ENCODE assay signal across 10 mouse cellular contexts in genomic region chr12:54879630-54880029, GRCm38 (mm10). TPM values are rescaled to one million over a fixed set of nuclear protein-coding genes. Genes with fewer than 3 reads are reported as not detected.
DNase-seq lines count a peak whose midpoint lies in the region; ATAC-seq and TF ChIP-seq lines count a peak whose summit lies in the region.
"Had no signal": no experiment of that assay in that cellular context is flagged by ENCODE, and none has a peak within 500 bp of the region (broad histone marks: within the 10 kb centered on the region; RNA-seq: fewer than 3 reads in every experiment).

No protein-coding gene starts in this region.

- no peaks in the 10 kb centered on the region for H3K27me3 ChIP-seq in intestine, postnatal 0 days (replicated peaks; ENCODE audit: control insufficient read depth, insufficient read depth, low read length)
- H3K27me3 ChIP-seq in intestine, embryonic 15.5 days (replicated peaks): no peaks in the 10 kb centered on the region
- peaks cover 24% of the 10 kb centered on the region for H3K27me3 ChIP-seq in G1E (ENCODE audit: insufficient read depth, low read length)
- H3K27me3 ChIP-seq in cerebellum, adult 2 months (ENCODE audit: control insufficient read depth, insufficient read depth, low read length): no peaks in the 10 kb centered on the region
- no peaks in the 10 kb centered on the region for H3K27me3 ChIP-seq in midbrain, postnatal 0 days (ENCODE audit: insufficient read depth, low read length)
- H3K27me3 ChIP-seq: embryonic facial prominence, embryonic 13.5 days had no signal

- H3K27ac ChIP-seq in intestine, postnatal 0 days (ENCODE audit: low read depth, low read length): no peak overlapping the region
- H3K27ac ChIP-seq in intestine, embryonic 15.5 days: no peak overlapping the region
- H3K27ac ChIP-seq in cerebellum, adult 2 months (ENCODE audit: insufficient read depth, low read length): no peak overlapping the region
- no peak overlapping the region for H3K27ac ChIP-seq in midbrain, postnatal 0 days (ENCODE audit: low read depth, low read length)
- H3K27ac ChIP-seq: embryonic facial prominence, embryonic 13.5 days; macrophage had no signal

- no peak for ATAC-seq in intestine, postnatal 0 days
- ATAC-seq in intestine, embryonic 15.5 days: no peak
- no peak for ATAC-seq in G1E (ENCODE audit: extremely low read depth, insufficient number of reproducible peaks, low FRiP score, poor library complexity, severe bottlenecking)
- ATAC-seq in midbrain, postnatal 0 days (ENCODE audit: low FRiP score): no peak

- peak; percentile 78 for TF ChIP-seq CTCF in intestine, postnatal 0 days (IDR thresholded peaks at IDR 0.05; ENCODE audit: low read depth)
- TF ChIP-seq CTCF in G1E (IDR thresholded peaks at IDR 0.05; ENCODE audit: low read depth, low read length): peak; percentile 71
- peak; percentile 75 for TF ChIP-seq CTCF in cerebellum, adult 2 months (IDR thresholded peaks at IDR 0.05; ENCODE audit: borderline replicate concordance, insufficient read depth, low read depth, low read length)
- peak; percentile 71 for TF ChIP-seq CTCF in midbrain, postnatal 0 days (IDR thresholded peaks at IDR 0.05)

- no peak overlapping the region for H3K4me2 ChIP-seq in intestine, postnatal 0 days (replicated peaks; ENCODE audit: low read depth)
- no peak overlapping the region for H3K4me2 ChIP-seq in intestine, embryonic 15.5 days (replicated peaks)
- H3K4me2 ChIP-seq in midbrain, postnatal 0 days (ENCODE audit: low read depth, low read length, poor library complexity, severe bottlenecking): no peak overlapping the region
- H3K4me2 ChIP-seq: embryonic facial prominence, embryonic 13.5 days had no signal

- no peaks in the 10 kb centered on the region for H3K4me1 ChIP-seq in intestine, postnatal 0 days (replicated peaks; ENCODE audit: control insufficient read depth, insufficient read depth, low read length)
- no peaks in the 10 kb centered on the region for H3K4me1 ChIP-seq in intestine, embryonic 15.5 days (replicated peaks)
- peaks cover 11% of the 10 kb centered on the region for H3K4me1 ChIP-seq in G1E (ENCODE audit: insufficient read depth, low read depth, low read length)
- H3K4me1 ChIP-seq in cerebellum, adult 2 months (ENCODE audit: control insufficient read depth, insufficient read depth, low read length): no peaks in the 10 kb centered on the region
- H3K4me1 ChIP-seq in midbrain, postnatal 0 days (ENCODE audit: insufficient read depth, low read length): no peaks in the 10 kb centered on the region
- H3K4me1 ChIP-seq: embryonic facial prominence, embryonic 13.5 days had no signal

- H3K4me3 ChIP-seq in intestine, postnatal 0 days (ENCODE audit: low read depth, low read length): no peak overlapping the region
- no peak overlapping the region for H3K4me3 ChIP-seq in intestine, embryonic 15.5 days (replicated peaks)
- no peak overlapping the region for H3K4me3 ChIP-seq in G1E (ENCODE audit: low read depth, low read length)
- H3K4me3 ChIP-seq in cerebellum, adult 2 months (replicated peaks; ENCODE audit: insufficient read depth, low read depth, low read length): no peak overlapping the region
- no peak overlapping the region for H3K4me3 ChIP-seq in midbrain, postnatal 0 days (ENCODE audit: low read depth, low read length)
- H3K4me3 ChIP-seq: embryonic facial prominence, embryonic 13.5 days had no signal

- TF ChIP-seq POLR2A in cerebellum, adult 2 months (IDR thresholded peaks at IDR 0.05; ENCODE audit: borderline replicate concordance, insufficient read depth, low read length): no peak

- H3K9me3 ChIP-seq in intestine, postnatal 0 days (ENCODE audit: control insufficient read depth): no peaks in the 10 kb centered on the region
- no peaks in the 10 kb centered on the region for H3K9me3 ChIP-seq in intestine, embryonic 15.5 days
- 0 out of 2 replicates have a peak, but pooled peaks cover 3% of the 10 kb centered on the region for H3K9me3 ChIP-seq in G1E (replicated peaks)
- no peaks in the 10 kb centered on the region for H3K9me3 ChIP-seq in midbrain, postnatal 0 days (ENCODE audit: low read length)
- H3K9me3 ChIP-seq: embryonic facial prominence, embryonic 13.5 days had no signal

- H3K9ac ChIP-seq in intestine, postnatal 0 days (ENCODE audit: low read depth, low read length): no peak overlapping the region
- no peak overlapping the region for H3K9ac ChIP-seq in intestine, embryonic 15.5 days
- no peak overlapping the region for H3K9ac ChIP-seq in midbrain, postnatal 0 days (replicated peaks; ENCODE audit: low read length, poor library complexity, severe bottlenecking)
- H3K9ac ChIP-seq: embryonic facial prominence, embryonic 13.5 days had no signal

- 5% methylated on average over 6 of the region's 6 CpGs for WGBS in intestine, postnatal 0 days
- 10% methylated on average over 6 of the region's 6 CpGs for WGBS in intestine, embryonic 15.5 days
- 0% methylated on average over 6 of the region's 6 CpGs for WGBS in cerebellum, adult 2 months
- WGBS in midbrain, postnatal 0 days: 15% methylated on average over 6 of the region's 6 CpGs

- H3K36me3 ChIP-seq in intestine, postnatal 0 days (ENCODE audit: control insufficient read depth, insufficient read depth): no peaks in the 10 kb centered on the region
- no peaks in the 10 kb centered on the region for H3K36me3 ChIP-seq in intestine, embryonic 15.5 days
- no peaks in the 10 kb centered on the region for H3K36me3 ChIP-seq in G1E (replicated peaks)
- no peaks in the 10 kb centered on the region for H3K36me3 ChIP-seq in midbrain, postnatal 0 days (ENCODE audit: insufficient read depth, low read length)
- H3K36me3 ChIP-seq: embryonic facial prominence, embryonic 13.5 days had no signal

- DNase-seq in G1E (ENCODE audit: low spot score): peak; percentile 43
- peak; percentile 57 to 70 for DNase-seq in cerebellum, adult 2 months
- DNase-seq in gastrocnemius, postnatal 25 days: peak; percentile 18
- DNase-seq in layer of hippocampus, postnatal 10 days (ENCODE audit: low spot score in 2 of 2): peak; percentile 57 to 61
- DNase-seq in midbrain, postnatal 0 days (ENCODE audit: low spot score): peak; percentile 67
- peak; percentile 41 to 56 for DNase-seq in thymus, postnatal 10 days (ENCODE audit: low spot score in 2 of 2)

RNA-seq across cellular contexts. Expression of gene Cfl2, which starts 17.0 kb away (rescaled TPM):
- 133 and 138 TPM in 2 replicates for polyA plus RNA-seq in intestine, postnatal 0 days (2015; fragmentation: Nextera tagmentation; extraction: Ambion mirVana)
- polyA plus RNA-seq in intestine, embryonic 15.5 days (2015; fragmentation: Nextera tagmentation; extraction: Ambion mirVana): 157 and 174 TPM in 2 replicates
- total RNA-seq in G1E (2014; fragmentation: Nextera tagmentation) (53.0 and 72.6 TPM in 2 replicates), G1E (2017) (45.0 and 46.9 TPM in 2 replicates)
- 2.7 and 3.1 TPM in 2 replicates for polyA plus RNA-seq in G1E (2012)
- 74.5 and 86.8 TPM in 2 replicates for polyA plus RNA-seq in cerebellum, adult 2 months (2012; rRNA removed)
- total RNA-seq in gastrocnemius, postnatal 25 days (2021): 100 to 1,000 TPM; 511 to 548 TPM
- total RNA-seq in layer of hippocampus, postnatal 10 days (2021): 100 to 1,000 TPM; 174 to 184 TPM
- 209 and 212 TPM in 2 replicates for total RNA-seq in midbrain, postnatal 0 days (2014; rRNA removed)
- 249 and 256 TPM in 2 replicates for polyA plus RNA-seq in midbrain, postnatal 0 days (2015; fragmentation: Nextera tagmentation; extraction: Ambion mirVana)

Comparison
In these comparisons a context has a peak if more than half of its experiments do, and no peak if none do; other contexts are left out.
1. RNA of gene Cfl2, which starts 17.0 kb away (polyA plus RNA-seq): 249 to 256 TPM in midbrain, postnatal 0 days, 157 to 174 TPM in intestine, embryonic 15.5 days, 133 to 138 TPM in intestine, postnatal 0 days and 74.5 to 86.8 TPM in cerebellum, adult 2 months; 2.7 to 3.1 TPM in G1E; every median in the first group is over 10 times any median in the second.
2. Peak in every context shown above with its lines, with median percentiles within 50 percentile points of each other: CTCF ChIP-seq and DNase-seq.